Mouse (Mus musculus) kidney, postnatal 0 days (tissue): ENCODE measurements around the gene Olfr748. TPM values are rescaled to one million over a fixed set of nuclear protein-coding genes. Genes with fewer than 3 reads are reported as not detected.
A peak's percentile ranks its signal among the peaks of the same experiment; 100 is the strongest.
"Not testable (repeated sequence)": the region's sequence is repeated elsewhere in the genome, so short reads cannot be mapped to it uniquely, and the experiment has no call there.

Experiments
- ATAC-seq: fragments of 200-750 bp; cut with Nextera tagmentation; replicated peaks from 2 replicates; pipeline ENCODE4 v1.8.0; 2017; ENCODE audit warnings: low read depth, moderate number of reproducible peaks, moderate TSS enrichment, moderate library complexity; ENCODE audit not compliant: low FRiP score
- DNase-seq: peaks from one replicate; pipeline ENCODE4 v3.0.0-alpha.2; 2016; ENCODE audit warnings: low spot score
- H3K27ac ChIP-seq: fragments of 300-500 bp; sonication (generic); 2 replicates; pipeline ENCODE4 v1.5.1; 2014; ENCODE audit warnings: mild to moderate bottlenecking
- H3K27me3 ChIP-seq: fragments of 300-500 bp; sonication (generic); 2 replicates; pipeline ENCODE4 v1.6.1; 2014; ENCODE audit warnings: low read length, mixed read lengths; ENCODE audit not compliant: insufficient read depth
- H3K36me3 ChIP-seq: fragments of 300-500 bp; sonication (generic); 2 replicates; pipeline ENCODE4 v1.6.1; 2014; ENCODE audit warnings: low read length, mixed read lengths; ENCODE audit not compliant: insufficient read depth
- H3K4me1 ChIP-seq: fragments of 300-500 bp; sonication (generic); replicated peaks from 2 replicates; pipeline ENCODE4 v1.6.1; 2014; ENCODE audit warnings: antibody characterized with exemption, low read length, mixed read lengths; ENCODE audit not compliant: insufficient read depth
- H3K4me2 ChIP-seq: fragments of 300-500 bp; sonication (generic); 2 replicates; pipeline ENCODE4 v1.6.1; 2014; ENCODE audit warnings: mild to moderate bottlenecking, low read length, moderate library complexity, mixed read lengths
- H3K4me3 ChIP-seq: fragments of 300-500 bp; sonication (generic); replicated peaks from 2 replicates; pipeline ENCODE4 v1.5.1; 2014; ENCODE audit warnings: low read depth, low read length
- H3K9ac ChIP-seq: fragments of 300-500 bp; sonication (generic); 2 replicates; pipeline ENCODE4 v1.6.1; 2014; ENCODE audit warnings: low read depth, low read length
- H3K9me3 ChIP-seq: fragments of 300-500 bp; sonication (generic); replicated peaks from 2 replicates; pipeline ENCODE4 v1.6.1; 2016; ENCODE audit warnings: low read length, inconsistent platforms, mixed read lengths
- CTCF ChIP-seq: IDR thresholded peaks from 2 replicates; pipeline ENCODE4 v1.5.1; 2016; ENCODE audit warnings: antibody characterized with exemption, low read depth, mild to moderate bottlenecking, moderate library complexity
- WGBS: fragments of 180-500 bp; shearing (Covaris S2); extraction: QIAGEN DNeasy Blood & Tissue Kit; methylation state at CpG from one replicate; pipeline ENCODE4 v1.1.7; 2014; 5-methylcytosine and 5-hydroxymethylcytosine counted together
- polyA plus RNA-seq: library from polyadenylated mRNA; unstranded; fragments of >200 nt; fragmentation: Nextera tagmentation; extraction: Ambion mirVana; gene quantifications from 2 replicates; pipeline ENCODE4 v1.2.1, GENCODE M21; 2015

Olfr748 gene
- not detected in 2 replicates for polyA plus RNA-seq

GRCm38 (mm10) chr14:50707073-50707472, at the start of gene Olfr748:
Gene Olfr748, plus strand, starts transcription at chr14:50707373.
- Histone ChIP-seq H3K9ac (no peak within 1 kb of the TSS), H3K9me3 (no peaks in the 10 kb centered on the region), H3K36me3 (no peaks in the 10 kb centered on the region), H3K27ac (no peak within 1 kb of the TSS), H3K4me2 (no peak within 1 kb of the TSS), H3K27me3 (no peaks in the 10 kb centered on the region), H3K4me3 (no peak within 1 kb of the TSS), H3K4me1 (no peaks in the 10 kb centered on the region)
- ATAC-seq = no peak
- DNase-seq = no peak
- TF ChIP-seq CTCF = no peak
- 70% methylated on average over 1 of the region's 1 CpGs for WGBS

GRCm38 (mm10) chr14:50693106-50693505, 14.1 kb upstream of the Olfr748 start, which contains the start of gene Olfr747:
Gene Olfr747, minus strand, starts transcription at chr14:50693206.
- no peak for TF ChIP-seq CTCF
- Histone ChIP-seq H3K27me3 (no peaks in the 10 kb centered on the region), H3K27ac (no peak within 1 kb of the TSS), H3K9ac (no peak within 1 kb of the TSS), H3K36me3 (no peaks in the 10 kb centered on the region), H3K4me2 (no peak within 1 kb of the TSS), H3K4me3 (no peak within 1 kb of the TSS), H3K9me3 (no peaks in the 10 kb centered on the region), H3K4me1 (no peaks in the 10 kb centered on the region)
- 88% methylated on average over 3 of the region's 3 CpGs for WGBS
- ATAC-seq (no peak), DNase-seq (no peak)

- H3K4me2 ChIP-seq, H3K4me1 ChIP-seq, ATAC-seq, H3K36me3 ChIP-seq, H3K27ac ChIP-seq, H3K9ac ChIP-seq, H3K9me3 ChIP-seq, H3K4me3 ChIP-seq, H3K27me3 ChIP-seq: not testable (repeated sequence)
- peak; percentile 6 for DNase-seq
- whole genome bisulfite sequencing = 88% methylated on average over 15 of the region's 15 CpGs
Measured at GRCm38 (mm10) chr14:50719875-50720274, 12.7 kb downstream of the Olfr748 start.

GRCm38 (mm10) chr14:50722371-50722770, 15.2 kb downstream of the Olfr748 start:
- H3K9me3 ChIP-seq, H3K4me3 ChIP-seq, H3K27ac ChIP-seq, H3K36me3 ChIP-seq, H3K27me3 ChIP-seq, H3K9ac ChIP-seq, H3K4me2 ChIP-seq, H3K4me1 ChIP-seq, DNase-seq, ATAC-seq: not testable (repeated sequence)
- WGBS = 71% methylated on average over 3 of the region's 4 CpGs

- H3K27me3 ChIP-seq = no peaks in the 10 kb centered on the region
- no peak overlapping the region for H3K4me2 ChIP-seq
- H3K4me1 ChIP-seq = no peaks in the 10 kb centered on the region
- H3K27ac ChIP-seq = no peak overlapping the region
- no peaks in the 10 kb centered on the region for H3K36me3 ChIP-seq
- H3K9ac ChIP-seq = no peak overlapping the region
- no peaks in the 10 kb centered on the region for H3K9me3 ChIP-seq
- DNase-seq (no peak), ATAC-seq (no peak)
- TF ChIP-seq CTCF = no peak
- 71% methylated on average over 2 of the region's 2 CpGs for WGBS
- H3K4me3 ChIP-seq = no peak overlapping the region
Measured at GRCm38 (mm10) chr14:50740334-50740733, 33.2 kb downstream of the Olfr748 start.

GRCm38 (mm10) chr14:50741584-50741983, 34.4 kb downstream of the Olfr748 start:
- no peak overlapping the region for H3K4me2 ChIP-seq
- no peak overlapping the region for H3K27ac ChIP-seq
- no peaks in the 10 kb centered on the region for H3K36me3 ChIP-seq
- H3K4me1 ChIP-seq = no peaks in the 10 kb centered on the region
- no peak for DNase-seq
- no peak overlapping the region for H3K9ac ChIP-seq
- no peak overlapping the region for H3K4me3 ChIP-seq
- no peak for ATAC-seq
- 68% methylated on average over 2 of the region's 2 CpGs for WGBS
- no peak for TF ChIP-seq CTCF
- no peaks in the 10 kb centered on the region for H3K27me3 ChIP-seq
- no peaks in the 10 kb centered on the region for H3K9me3 ChIP-seq

GRCm38 (mm10) chr14:50744994-50745393, 37.8 kb downstream of the Olfr748 start, which contains the start of gene Olfr749:
Gene Olfr749, minus strand, starts transcription at chr14:50745094.
- Histone ChIP-seq H3K9me3 (no peaks in the 10 kb centered on the region), H3K9ac (no peak within 1 kb of the TSS), H3K4me1 (no peaks in the 10 kb centered on the region), H3K4me3 (no peak within 1 kb of the TSS), H3K36me3 (no peaks in the 10 kb centered on the region), H3K27me3 (no peaks in the 10 kb centered on the region), H3K27ac (no peak within 1 kb of the TSS), H3K4me2 (no peak within 1 kb of the TSS)
- DNase-seq (no peak), ATAC-seq (no peak)
- TF ChIP-seq CTCF = no peak
